Mouse (Mus musculus) kidney, adult 8-10 months (tissue): ENCODE results near the gene Spred3.

Source experiments
- DNase-seq, 2 experiments: peaks; one replicate each; pipeline ENCODE4 v3.0.0; 2022

The Spred3 gene

DNA sequence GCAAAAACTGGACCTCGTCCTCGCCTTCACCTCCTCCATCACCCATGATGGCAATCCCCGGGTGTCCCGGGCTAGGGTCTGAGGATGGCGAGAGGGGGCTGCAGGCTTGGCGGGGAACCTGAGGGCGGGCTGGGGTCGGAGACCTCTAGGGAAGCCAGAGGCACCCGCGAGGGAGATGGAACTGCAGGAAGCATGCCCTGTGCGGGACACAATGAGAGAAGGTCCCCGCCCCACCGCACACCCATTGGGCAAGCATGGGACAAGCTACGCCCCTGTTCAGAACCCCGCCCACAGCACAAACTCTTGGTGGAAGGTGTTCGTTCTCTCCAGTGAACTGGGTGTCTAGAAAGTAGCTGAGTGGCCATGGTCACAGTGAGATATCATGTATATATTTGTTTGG is 45.2 kb downstream of the Spred3 start, which contains the start of gene Ryr1:
Ryr1 (minus strand) TSS at position 210 of the 400 bp plus-strand sequence.
- peak; percentile 11 to 30 for DNase-seq

GRCm38 (mm10) chr7:29123531-29124358 is 46.5 kb downstream of the Spred3 start:
- no peak for DNase-seq

- no peak for DNase-seq
Measured at GRCm38 (mm10) chr7:29122821-29123220, 47.4 kb downstream of the Spred3 start.

DNA sequence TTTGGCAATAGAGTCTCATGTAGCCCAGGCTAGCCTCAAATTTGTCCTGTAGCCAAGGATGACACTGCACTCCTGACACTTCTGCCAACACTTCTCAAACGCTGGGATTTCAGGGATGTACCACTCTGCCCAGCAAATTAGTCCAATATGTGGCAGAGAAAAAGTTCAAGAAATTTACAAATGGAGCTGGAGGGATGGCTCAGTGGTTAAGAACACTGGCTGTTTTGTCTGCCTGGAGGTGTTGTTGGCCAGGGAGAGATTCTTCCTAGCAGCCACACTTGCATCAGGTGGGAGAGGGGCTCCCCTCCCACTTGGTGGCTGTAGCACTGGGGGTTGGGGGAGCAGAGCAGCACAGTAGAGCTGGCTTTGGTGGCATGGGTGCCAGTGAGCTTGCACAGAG is 50.7 kb downstream of the Spred3 start:
- no peak for DNase-seq

DNA sequence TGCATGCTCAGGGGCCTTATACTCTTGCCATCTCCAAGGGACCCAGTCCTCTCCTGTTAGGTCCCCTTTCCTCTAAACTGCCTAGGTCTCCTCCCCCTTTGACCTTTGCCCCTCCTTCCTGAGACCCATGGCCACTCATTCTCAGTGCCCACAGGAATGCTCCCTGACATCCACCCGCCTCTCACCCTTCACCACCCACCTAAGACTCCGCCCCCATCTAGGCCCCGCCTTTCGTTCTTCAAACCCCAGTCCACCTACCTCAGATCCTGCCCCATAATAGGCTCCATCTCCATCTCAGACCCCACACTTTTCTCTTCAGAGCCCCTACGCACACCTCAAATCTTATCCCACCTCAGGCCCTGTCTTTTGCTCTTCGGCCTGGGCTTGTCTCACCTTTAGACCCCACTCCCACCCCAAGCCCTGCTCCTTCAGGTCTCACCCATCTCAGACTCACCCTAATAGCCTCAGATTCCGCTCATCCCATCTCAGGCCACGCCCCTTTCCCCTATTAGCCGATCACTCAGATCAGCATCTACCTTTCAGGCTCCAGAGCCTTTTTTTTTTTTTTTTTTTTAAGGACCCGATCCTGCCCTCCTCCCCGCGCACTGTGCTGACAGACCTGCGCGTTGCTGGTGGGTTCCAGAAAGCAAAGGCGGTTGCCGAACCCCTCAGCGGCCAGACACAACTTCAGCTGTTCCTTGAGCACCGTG is 51.9 kb downstream of the Spred3 start:
- no peak for DNase-seq

DNA sequence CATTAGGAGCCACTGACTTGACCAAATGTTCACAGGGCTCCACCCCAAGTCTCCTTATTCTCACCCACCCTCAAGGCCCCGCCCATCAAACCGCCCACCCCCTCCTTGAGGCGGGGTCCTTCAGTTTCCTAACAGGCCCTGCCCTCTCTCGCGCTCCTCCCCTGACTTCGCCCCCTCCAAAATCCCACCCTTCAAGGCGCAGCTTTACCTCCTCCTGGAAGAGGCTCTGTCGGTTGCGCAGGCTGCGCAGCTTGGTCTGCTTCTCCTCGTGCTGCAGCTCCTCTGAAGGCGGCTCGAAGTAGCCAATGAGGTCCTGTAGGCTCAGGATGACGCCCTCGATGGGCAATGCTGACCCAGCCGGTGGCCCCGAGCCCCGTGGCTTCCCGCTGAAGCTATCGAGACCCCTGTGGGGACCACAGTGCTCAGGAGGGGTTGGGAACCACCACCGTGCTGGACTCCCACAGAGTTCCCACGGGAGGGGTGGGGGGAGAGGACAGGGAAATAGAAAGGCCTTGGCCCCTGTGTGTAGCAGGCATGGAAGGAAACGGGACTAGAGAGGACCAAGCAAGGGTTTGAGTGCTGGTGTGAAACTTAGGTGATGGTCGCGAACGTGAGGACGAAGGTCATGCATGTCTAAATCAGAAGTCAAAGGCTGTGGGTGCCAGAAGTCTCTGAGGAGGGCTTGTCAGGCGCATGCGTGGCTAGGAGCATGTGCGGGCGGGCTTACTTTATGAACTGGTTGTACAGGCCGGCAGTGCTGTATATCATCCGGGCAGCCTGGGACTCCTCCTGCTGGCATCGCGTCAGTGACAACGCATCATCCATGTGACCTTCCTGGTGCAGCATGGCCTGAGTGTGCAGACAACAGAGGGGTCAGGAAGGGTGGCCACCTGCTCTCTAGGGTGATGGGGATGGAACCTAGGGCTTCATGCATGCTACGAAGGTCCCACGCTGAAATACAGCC is 60.9 kb downstream of the Spred3 start:
- peak; percentile 9 to 26 for DNase-seq
